Mouse (Mus musculus) ES-E14 (cell line): ENCODE measurements at regions not wholly inside any gene's neighbourhood (a gene's known extent, or its start where the extent isn't known, plus 50 kb on each side); places are given as distances from the start of the nearest gene placed in this dataset.

ENCODE experiments used
- CHD2 ChIP-seq: IDR thresholded peaks from 2 replicates; pipeline ENCODE4 v1.6.1; 2014; ENCODE audit warnings: mild to moderate bottlenecking, low read depth, low read length, inconsistent platforms
- MAFK ChIP-seq: IDR thresholded peaks from 2 replicates; pipeline ENCODE4 v1.6.1; 2014; ENCODE audit warnings: mild to moderate bottlenecking, low read depth, low read length, inconsistent platforms; ENCODE audit not compliant: insufficient read depth
- ZC3H11A ChIP-seq: IDR thresholded peaks from 2 replicates; pipeline ENCODE4 v1.6.1; 2012; ENCODE audit warnings: low read depth, mild to moderate bottlenecking, inconsistent platforms, low read length, borderline replicate concordance
- ZNF384 ChIP-seq: IDR thresholded peaks from 2 replicates; pipeline ENCODE4 v1.6.1; 2012; ENCODE audit warnings: low read depth, low read length, inconsistent platforms

- TF ChIP-seq ZC3H11A (no peak), ZNF384 (no peak), CHD2 (no peak), MAFK (no peak)
Measured at GRCm38 (mm10) chr12:48929035-48929434, 453.4 kb upstream of the Foxg1 start.
